8 mouse cellular contexts compared by ENCODE assay signal in the genomic region with DNA sequence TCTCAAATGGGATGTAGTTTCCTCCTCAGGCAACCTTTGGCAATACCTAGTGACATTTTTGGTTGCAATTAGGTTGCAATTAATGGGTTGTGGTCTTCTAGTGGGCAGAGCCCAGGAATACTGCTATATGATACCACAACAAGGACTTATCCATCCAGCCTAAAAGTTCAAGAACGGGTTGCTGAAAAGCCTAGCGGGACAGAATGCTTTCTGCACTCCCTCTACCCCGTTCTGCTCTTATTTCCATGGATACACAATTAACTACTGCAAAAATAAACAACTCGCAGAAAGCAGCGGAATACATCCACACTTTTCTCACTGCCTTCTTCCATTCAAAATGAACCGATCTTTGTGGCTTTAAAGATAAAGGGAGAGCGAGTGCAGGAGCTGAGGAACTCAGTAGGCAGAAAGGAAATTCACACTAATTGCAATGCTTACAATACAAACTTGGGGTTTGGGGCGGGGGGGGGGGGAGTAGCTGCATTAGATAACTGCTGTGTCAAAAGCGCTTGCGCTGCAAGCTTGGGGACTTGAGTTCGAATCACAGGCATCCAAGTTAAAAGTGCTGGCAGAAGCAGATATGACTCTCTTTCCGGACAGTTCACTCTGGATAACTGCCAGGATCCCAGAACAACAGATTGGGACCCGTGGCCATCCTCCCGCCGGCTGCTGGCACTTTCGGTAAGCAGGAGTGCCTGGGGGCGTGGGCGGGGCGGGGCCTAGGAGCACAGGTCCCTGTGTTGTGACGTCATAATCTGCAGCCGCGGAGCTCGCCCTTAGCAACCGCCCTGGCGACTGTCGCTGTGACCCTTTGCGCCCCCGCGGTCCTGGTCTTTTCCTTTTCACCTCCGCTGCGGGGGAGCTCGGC. TPM values are rescaled to one million over a fixed set of nuclear protein-coding genes. Genes with fewer than 3 reads are reported as not detected.
DNase-seq lines count a peak whose midpoint lies in the region; ATAC-seq lines count a peak whose summit lies in the region.

TSS of gene Spata7 (plus strand) at position 766 of the 868 bp plus-strand sequence.

- peak within 1 kb of the TSS; percentile 64 for H3K4me2 ChIP-seq in embryonic facial prominence, embryonic 11.5 days (ENCODE audit: low read depth, low read length)
- peak within 1 kb of the TSS; percentile 61 for H3K4me2 ChIP-seq in midbrain, embryonic 11.5 days

- H3K4me1 ChIP-seq in embryonic facial prominence, embryonic 11.5 days (ENCODE audit: control insufficient read depth, insufficient read depth, low read length): no peaks in the 10 kb centered on the region; the same call in 1 of the 2 replicates
- H3K4me1 ChIP-seq in midbrain, embryonic 11.5 days (ENCODE audit: control insufficient read depth, insufficient read depth, low read length): no peaks in the 10 kb centered on the region

- H3K27ac ChIP-seq in embryonic facial prominence, embryonic 11.5 days (replicated peaks; ENCODE audit: low read depth, low read length): no peak within 1 kb of the TSS
- no peak within 1 kb of the TSS for H3K27ac ChIP-seq in midbrain, embryonic 11.5 days (ENCODE audit: low read depth, low read length)

- H3K36me3 ChIP-seq in embryonic facial prominence, embryonic 11.5 days (replicated peaks; ENCODE audit: control insufficient read depth, insufficient read depth, low read depth, low read length): no peaks in the 10 kb centered on the region
- H3K36me3 ChIP-seq in midbrain, embryonic 11.5 days (ENCODE audit: control insufficient read depth, insufficient read depth, low read length): no peaks in the 10 kb centered on the region

- H3K9me3 ChIP-seq in embryonic facial prominence, embryonic 11.5 days (replicated peaks; ENCODE audit: control insufficient read depth, low read length): no peaks in the 10 kb centered on the region
- no peaks in the 10 kb centered on the region for H3K9me3 ChIP-seq in midbrain, embryonic 11.5 days (ENCODE audit: control insufficient read depth, low read length)

- intact Hi-C loops in left cerebral cortex, postnatal 4 days (cut with DNase I): loop anchor here (5.0 kb wide), 1 partner anchor 165 kb away; no protein-coding TSS in a partner anchor

- H3K27me3 ChIP-seq in embryonic facial prominence, embryonic 11.5 days (ENCODE audit: control insufficient read depth, insufficient read depth, low read length): no peaks in the 10 kb centered on the region
- no peaks in the 10 kb centered on the region for H3K27me3 ChIP-seq in midbrain, embryonic 11.5 days (ENCODE audit: control insufficient read depth, insufficient read depth, low read length)

- H3K4me3 ChIP-seq in embryonic facial prominence, embryonic 11.5 days (ENCODE audit: low read depth, low read length): peak within 1 kb of the TSS; percentile 56
- H3K4me3 ChIP-seq in midbrain, embryonic 11.5 days (ENCODE audit: low read depth, low read length): peak within 1 kb of the TSS; percentile 77

- WGBS in embryonic facial prominence, embryonic 11.5 days: 4% methylated on average over 32 of the region's 32 CpGs
- WGBS in midbrain, embryonic 11.5 days: 5% methylated on average over 31 of the region's 32 CpGs

- H3K9ac ChIP-seq in embryonic facial prominence, embryonic 11.5 days (replicated peaks; ENCODE audit: low read length): peak within 1 kb of the TSS; percentile 62
- H3K9ac ChIP-seq in midbrain, embryonic 11.5 days (ENCODE audit: low read length): peak within 1 kb of the TSS; percentile 75

- ATAC-seq in embryonic facial prominence, embryonic 11.5 days (replicated peaks; ENCODE audit: insufficient number of reproducible peaks, low FRiP score, low TSS enrichment, low read depth): peak; percentile 92
- ATAC-seq in midbrain, embryonic 11.5 days (ENCODE audit: low FRiP score): peak; percentile 97

- peak; percentile 85 for DNase-seq in adrenal gland, postnatal 25 days
- DNase-seq in embryonic facial prominence, embryonic 11.5 days (ENCODE audit: low spot score): peak; percentile 93
- DNase-seq in heart, adult 11 months: peak; percentile 98
- peak; percentile 84 for DNase-seq in kidney, adult 11 months
- peak; percentile 95 for DNase-seq in left cerebral cortex, postnatal 4 days
- DNase-seq in midbrain, embryonic 11.5 days (ENCODE audit: low spot score, missing footprints): peak; percentile 99
- peak; percentile 81 for DNase-seq in right cerebral cortex, postnatal 4 days
- peak; percentile 87 for DNase-seq in yolk sac, embryonic 10.5 days (ENCODE audit: low spot score)

RNA-seq across cellular contexts. Expression of gene Spata7, which starts in this region (rescaled TPM):
- total RNA-seq in adrenal gland, postnatal 25 days (2021): 11.9 and 13.7 TPM in 2 replicates
- polyA plus RNA-seq in embryonic facial prominence, embryonic 11.5 days (2014; fragmentation: Nextera tagmentation; extraction: Ambion mirVana): 20.4 and 21.7 TPM in 2 replicates
- 10 to 100 TPM; 33.6 to 36.7 TPM for total RNA-seq in left cerebral cortex, postnatal 4 days (2021)
- 21.8 and 22.7 TPM in 2 replicates for polyA plus RNA-seq in midbrain, embryonic 11.5 days (2014; fragmentation: Nextera tagmentation; extraction: Ambion mirVana)
